Mouse (Mus musculus): ENCODE measurements around the gene R3hdm4.
A peak's percentile ranks its signal among the peaks of the same experiment; 100 is the strongest.

Gene R3hdm4

DNA sequence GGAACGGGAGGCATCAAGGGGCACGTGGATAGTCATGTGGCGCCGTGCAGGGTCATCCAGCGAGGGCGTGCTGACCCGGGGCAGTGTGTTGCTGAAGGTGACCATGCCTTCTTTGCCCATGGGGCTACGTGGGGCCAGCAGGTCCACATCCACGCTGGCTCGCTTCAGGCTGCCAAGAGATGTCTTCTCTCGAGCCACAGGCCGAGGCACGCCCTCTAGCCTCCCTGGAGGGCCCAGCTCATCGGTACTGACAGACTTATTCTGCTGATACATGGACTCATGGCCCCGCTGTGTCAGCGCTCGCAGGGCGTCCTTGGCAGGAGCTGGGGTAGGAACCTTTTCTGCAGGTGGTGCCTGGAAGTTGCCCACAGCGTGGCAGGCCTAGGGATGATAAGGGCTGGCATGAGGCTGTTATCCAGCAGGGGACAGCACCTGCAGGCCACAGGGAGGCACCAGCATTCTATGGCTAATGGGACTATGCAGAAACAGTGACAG is 55.2 kb downstream of the R3hdm4 start:
- no peak for DNase-seq

DNA sequence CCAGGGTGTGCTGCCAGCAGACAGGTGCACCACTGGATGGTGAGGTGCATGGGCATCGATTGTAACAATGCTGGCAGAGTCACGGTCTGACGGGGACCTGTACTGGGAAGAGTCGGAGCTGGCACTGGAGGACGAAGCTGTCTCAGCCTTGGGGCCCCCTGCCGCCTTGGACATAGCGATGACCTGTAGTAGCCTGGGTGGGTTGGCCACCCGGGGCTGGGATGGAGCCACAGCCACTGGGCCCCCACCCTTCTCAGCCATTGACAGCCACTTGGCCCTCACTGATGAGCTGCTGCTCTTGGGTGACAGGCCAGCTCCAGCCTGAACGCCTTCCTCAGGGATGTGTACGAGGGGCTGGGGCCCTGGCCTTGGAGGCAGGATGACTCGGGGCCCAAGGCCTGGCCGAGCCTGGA is 55.8 kb downstream of the R3hdm4 start:
- DNase-seq: peak; percentile 56

DNA sequence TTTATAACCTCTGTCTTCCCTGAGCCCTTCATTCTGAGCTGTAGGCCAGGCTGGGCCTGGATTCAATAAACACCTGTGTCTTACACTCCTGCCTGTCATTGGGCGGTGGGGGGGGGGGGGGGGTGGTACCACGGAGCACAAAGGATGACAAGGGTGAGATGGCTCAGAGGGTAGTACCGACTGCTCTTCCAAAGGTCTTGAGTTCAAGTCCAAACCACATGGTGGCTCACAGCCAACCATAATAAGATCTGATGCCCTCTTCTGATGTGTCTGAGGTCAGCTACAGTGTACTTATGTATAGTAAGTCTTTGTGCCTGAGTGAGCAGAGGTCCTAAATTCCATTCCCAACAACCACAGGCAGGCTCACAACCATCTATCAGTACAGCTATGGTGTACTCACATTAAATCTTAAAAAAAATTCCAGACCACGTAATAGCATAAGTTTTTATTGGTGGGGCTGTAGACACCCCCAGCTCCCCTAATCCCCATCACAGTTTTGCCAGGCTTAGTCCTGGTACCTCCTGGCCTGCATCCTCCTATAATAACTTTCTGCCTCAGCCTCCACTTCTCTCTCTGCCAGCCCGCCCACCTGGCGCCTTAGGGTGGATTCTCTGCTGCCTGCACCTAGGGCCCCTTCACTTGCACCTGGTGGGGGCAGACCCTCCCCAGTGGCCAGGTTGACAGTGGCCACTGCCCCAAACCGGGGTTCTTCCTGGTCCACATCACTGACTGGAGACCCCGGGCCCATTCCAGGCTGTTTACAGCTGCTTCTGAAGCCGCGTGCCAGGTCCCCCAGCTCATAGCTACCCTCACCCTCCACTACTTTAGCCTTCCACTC is 56.4 kb downstream of the R3hdm4 start:
- peak; percentile 45 for DNase-seq

DNA sequence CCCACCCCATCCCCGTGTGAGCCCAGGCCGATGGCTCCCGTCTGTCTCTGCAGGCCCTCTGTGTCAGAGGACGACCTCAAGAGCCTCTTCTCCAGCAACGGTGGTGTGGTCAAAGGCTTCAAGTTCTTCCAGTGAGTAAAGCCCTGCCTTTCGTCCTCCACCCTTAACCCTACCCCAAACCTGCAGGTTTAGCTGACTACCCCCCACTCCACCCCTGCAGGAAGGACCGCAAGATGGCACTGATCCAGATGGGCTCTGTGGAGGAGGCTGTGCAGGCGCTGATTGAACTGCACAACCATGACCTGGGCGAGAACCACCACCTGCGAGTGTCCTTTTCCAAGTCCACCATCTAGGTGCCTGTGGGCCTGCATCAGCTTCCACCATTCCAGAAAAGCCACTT is 58.1 kb downstream of the R3hdm4 start:
- peak; percentile 54 for DNase-seq

DNA sequence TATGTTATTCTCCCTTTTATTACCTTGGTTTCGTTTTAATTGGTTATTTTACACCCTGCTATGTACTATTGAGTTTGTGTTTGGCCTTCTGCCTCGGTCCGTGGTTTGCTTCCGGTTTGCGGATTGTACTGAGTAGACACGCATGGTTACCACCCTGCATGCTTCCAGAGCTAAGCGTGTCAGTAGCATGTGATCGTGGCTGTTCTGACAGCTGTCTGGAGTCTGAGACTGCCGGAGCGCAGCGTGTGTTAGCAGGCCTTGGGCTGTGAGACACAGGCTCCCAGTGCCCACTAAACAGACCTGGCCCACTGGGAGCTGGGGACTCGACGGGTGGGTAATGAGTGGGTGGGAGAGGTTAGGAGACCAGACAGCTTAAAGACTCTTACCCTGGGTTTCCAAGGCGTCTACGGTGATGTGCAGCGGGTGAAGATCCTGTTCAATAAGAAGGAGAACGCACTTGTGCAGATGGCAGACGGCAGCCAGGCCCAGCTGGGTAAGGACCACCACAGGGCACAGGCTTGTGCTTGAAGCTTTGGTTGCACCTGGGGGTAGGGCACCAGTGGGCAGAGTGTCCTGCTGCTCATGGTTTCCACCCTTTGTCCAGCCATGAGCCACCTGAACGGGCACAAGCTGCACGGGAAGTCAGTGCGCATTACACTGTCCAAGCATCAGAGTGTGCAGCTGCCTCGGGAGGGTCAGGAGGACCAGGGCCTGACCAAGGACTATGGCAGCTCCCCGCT is 58.8 kb downstream of the R3hdm4 start:
- DNase-seq: peak; percentile 34

DNA sequence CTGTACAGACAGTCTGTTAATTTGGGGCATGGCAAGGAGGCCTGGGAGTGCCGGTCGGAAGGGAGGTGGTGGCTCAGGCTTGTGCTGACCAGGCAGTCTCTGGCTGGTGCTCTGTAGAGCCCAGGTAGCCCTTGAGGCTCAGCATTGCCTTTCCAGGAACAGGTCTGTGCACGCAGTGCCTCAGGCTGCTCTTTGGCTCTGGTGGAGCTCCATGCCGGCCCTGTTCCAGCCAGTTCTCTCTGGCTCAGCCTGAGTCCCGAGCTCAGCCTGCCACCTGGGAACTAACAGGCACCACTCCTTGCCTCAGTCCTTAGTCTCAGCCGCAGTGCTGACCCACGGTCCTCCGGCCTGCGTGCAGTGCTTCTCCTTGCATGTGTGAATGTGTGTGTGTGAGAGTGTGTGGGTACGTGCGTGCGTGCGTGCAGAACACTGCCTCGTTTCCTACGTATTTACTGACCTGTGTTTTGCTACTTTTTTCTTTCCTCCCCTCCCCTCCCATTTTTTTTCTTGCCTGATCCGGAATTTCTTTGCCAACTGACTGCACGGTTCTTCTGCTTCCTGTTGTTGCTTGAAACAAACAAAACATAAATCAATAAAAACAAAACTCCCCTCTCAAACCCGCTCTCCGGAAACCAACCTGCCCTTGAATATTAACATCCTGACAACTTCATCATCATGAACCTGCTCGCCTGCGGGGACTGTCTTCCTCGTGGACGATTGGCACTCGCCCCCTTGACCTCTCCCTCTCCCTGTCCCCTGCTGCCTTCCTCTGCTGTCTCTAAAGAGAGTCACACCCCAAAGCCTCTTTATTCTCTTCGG is 59.6 kb downstream of the R3hdm4 start:
- DNase-seq: peak; percentile 84

DNA sequence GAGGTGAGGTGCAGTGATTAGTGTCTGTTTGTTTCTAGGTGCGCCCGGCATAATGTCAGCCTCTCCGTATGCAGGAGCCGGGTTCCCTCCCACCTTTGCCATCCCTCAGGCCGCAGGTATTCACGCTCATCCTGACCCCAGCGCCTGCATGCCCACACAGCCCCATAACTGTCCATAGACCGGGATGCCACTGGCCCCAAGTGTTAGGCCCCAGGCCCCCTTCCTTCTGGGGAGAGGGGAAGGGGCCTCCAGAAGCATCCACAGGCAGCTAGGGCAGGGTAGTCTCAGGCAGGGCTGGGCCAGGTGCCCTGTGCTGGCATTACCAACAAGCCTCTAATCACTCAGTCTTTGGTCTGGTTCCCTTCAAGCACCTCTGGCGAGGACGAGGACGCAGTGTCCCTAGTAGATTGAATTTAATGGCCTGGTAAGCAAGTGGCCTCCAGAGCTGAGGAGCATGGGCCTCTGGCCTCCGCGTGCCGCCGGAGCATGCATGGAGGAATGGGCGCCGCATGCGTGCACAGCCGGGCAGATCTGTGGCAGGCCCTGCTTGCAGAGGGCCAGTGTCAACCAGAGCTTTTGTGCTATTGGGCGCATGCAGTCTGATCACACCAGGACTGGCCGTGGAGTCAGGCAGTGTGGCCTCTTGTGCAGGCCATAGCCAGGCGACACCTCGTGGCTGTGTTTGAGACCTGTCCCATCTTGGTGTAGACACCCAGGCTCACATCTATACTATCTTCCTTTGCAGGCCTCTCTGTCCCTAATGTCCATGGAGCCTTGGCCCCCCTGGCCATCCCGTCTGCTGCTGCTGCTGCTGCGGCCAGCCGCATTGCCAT is 60.7 kb downstream of the R3hdm4 start:
- DNase-seq: peak; percentile 46
